Mouse (Mus musculus): ENCODE measurements around the gene Ccnf. TPM values are rescaled to one million over a fixed set of nuclear protein-coding genes. Genes with fewer than 3 reads are reported as not detected.
A peak's percentile ranks its signal among the peaks of the same experiment; 100 is the strongest.

Gene Ccnf
- total and polyA plus RNA-seq, 3 experiments = 26.4 to 60.7 (median 40.1) TPM

DNA sequence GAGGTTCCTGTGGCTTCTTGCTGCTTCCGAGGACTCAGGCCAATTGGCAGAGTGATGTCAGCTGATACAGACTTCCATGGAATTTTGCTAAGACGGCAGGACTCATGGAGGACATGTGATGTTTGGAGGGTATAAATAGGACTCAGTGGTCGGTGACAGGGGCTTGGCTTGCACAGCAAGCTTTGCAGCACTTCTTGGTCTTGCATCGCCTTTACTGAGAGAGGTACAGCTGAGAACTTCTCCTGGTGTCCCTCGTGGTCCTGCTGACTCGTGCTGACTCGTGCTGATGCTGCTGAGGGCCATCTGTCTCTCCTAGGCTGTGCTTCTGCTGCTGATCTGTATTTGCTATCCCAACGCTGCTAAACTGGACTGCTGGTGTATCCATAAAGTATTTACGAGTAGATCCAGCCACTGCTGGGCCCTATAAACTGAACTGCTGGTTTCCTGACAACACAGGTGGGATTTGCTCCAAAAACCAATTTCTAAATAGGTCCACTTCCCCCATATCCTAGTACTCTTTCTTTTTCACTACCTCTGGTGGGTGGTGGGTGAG is 32.1 kb upstream of the Ccnf start:
- H3K27ac ChIP-seq (ENCODE audit: insufficient read depth, low read depth) = no peak overlapping the region
- peaks cover 0 to 6% of the 10 kb centered on the region in 2 experiments; a peak in 2 of 4 replicates for H3K4me1 ChIP-seq (ENCODE audit: control insufficient read depth in 1 of 2, insufficient read depth in 2 of 2)
- H3K36me3 ChIP-seq (replicated peaks in 1 of 2; ENCODE audit: control insufficient read depth in 1 of 2, insufficient read depth in 1 of 2, low read length in 1 of 2) = no peaks in the 10 kb centered on the region
- no peak for TF ChIP-seq ZC3H11A (IDR thresholded peaks at IDR 0.05; ENCODE audit: low read depth, low read length)
- no peak for TF ChIP-seq ELF1 (IDR thresholded peaks at IDR 0.05; ENCODE audit: low read depth, low read length)
- no peak for TF ChIP-seq POLR2A (IDR thresholded peaks at IDR 0.05; ENCODE audit: low read depth, low read length)
- TF ChIP-seq EP300 (IDR thresholded peaks at IDR 0.05; ENCODE audit: low read length) = no peak
- no peak for TF ChIP-seq SIN3A (IDR thresholded peaks at IDR 0.05; ENCODE audit: low read length)
- TF ChIP-seq CHD1 (IDR thresholded peaks at IDR 0.05; ENCODE audit: low read depth, low read length) = no peak
- no peak for TF ChIP-seq RCOR1 (conservative IDR thresholded peaks at IDR 0.05; ENCODE audit: low read depth, low read length)
- TF ChIP-seq MAX (IDR thresholded peaks at IDR 0.05; ENCODE audit: low read length) = no peak
- no peak for TF ChIP-seq E2F4 (IDR thresholded peaks at IDR 0.05; ENCODE audit: insufficient replicate concordance, low read depth, low read length)
- TF ChIP-seq NELFE (IDR thresholded peaks at IDR 0.05; ENCODE audit: low read depth, low read length) = no peak
- TF ChIP-seq ETS1 (conservative IDR thresholded peaks at IDR 0.05; ENCODE audit: low read depth, low read length) = no peak
- no peak for TF ChIP-seq ZMIZ1 (IDR thresholded peaks at IDR 0.05; ENCODE audit: low read depth, low read length)
- no peak for TF ChIP-seq USF2 (conservative IDR thresholded peaks at IDR 0.05; ENCODE audit: low read depth, low read length)
- no peak overlapping the region for H3K4me2 ChIP-seq (ENCODE audit: insufficient read depth, low read depth, poor library complexity, severe bottlenecking)
- no peak overlapping the region for H3K4me3 ChIP-seq (replicated peaks in 1 of 3; ENCODE audit: low read depth in 2 of 3, low read length in 2 of 3, poor library complexity in 1 of 3)
- H3K9ac ChIP-seq (ENCODE audit: insufficient read depth, low read depth) = no peak overlapping the region
- no peaks in the 10 kb centered on the region for H3K27me3 ChIP-seq (replicated peaks)
- no peaks in the 10 kb centered on the region for H3K9me3 ChIP-seq (replicated peaks; ENCODE audit: low read length)
- DNase-seq (ENCODE audit: extremely low read depth) = no peak
- H3K79me2 ChIP-seq (replicated peaks; ENCODE audit: control insufficient read depth, extremely low read depth, insufficient read depth, poor library complexity, severe bottlenecking) = no peaks in the 10 kb centered on the region
- in situ Hi-C loops (cut with MboI; ENCODE audit: low pct_ligation_motif_present, low pct_unique_long_range_greater_than_20kb, low sequenced_read_pairs) = no loop called here
- dilution Hi-C loops (cut with MboI; ENCODE audit: extremely low pct_ligation_motif_present, extremely low pct_unique_long_range_greater_than_20kb, low sequenced_read_pairs) = no loop called here

DNA sequence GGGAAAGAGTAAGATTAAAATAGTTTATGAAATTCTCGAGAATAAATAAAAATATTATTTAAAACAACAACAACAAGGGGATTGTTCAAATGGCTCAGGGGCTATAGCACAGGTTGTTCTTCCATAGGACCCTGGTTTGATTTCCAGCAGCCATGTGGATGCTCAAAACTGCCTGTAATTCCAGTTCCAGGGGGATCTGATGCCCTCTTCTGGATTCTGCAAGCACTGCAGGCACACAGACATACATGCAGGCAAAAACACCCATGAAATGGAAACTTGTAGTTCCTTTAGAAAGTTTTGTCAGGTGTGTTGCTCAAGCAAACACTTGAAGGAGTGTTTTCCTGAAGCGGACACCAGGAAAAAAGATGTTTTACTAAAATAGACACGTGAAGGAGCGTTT is 31.4 kb upstream of the Ccnf start:
- dilution Hi-C loops (cut with MboI; ENCODE audit: extremely low pct_ligation_motif_present, extremely low pct_unique_long_range_greater_than_20kb, low sequenced_read_pairs) = no loop called here
- in situ Hi-C loops (cut with MboI; ENCODE audit: low pct_ligation_motif_present, low pct_unique_long_range_greater_than_20kb, low sequenced_read_pairs) = no loop called here
- peak; percentile 17 for DNase-seq (ENCODE audit: extremely low read depth)
- TF ChIP-seq ZNF384 (IDR thresholded peaks at IDR 0.05; ENCODE audit: low read depth, low read length) (no peak), SMC3 (IDR thresholded peaks at IDR 0.05; ENCODE audit: low read depth, low read length) (peak; percentile 27), RAD21 (IDR thresholded peaks at IDR 0.05; ENCODE audit: low read depth, low read length) (peak; percentile 18), CTCF (conservative IDR thresholded peaks at IDR 0.05 in 1 of 2, IDR thresholded peaks at IDR 0.05 in 1 of 2; ENCODE audit: low read depth in 2 of 2, low read length in 2 of 2) (peak in 1 of 2 experiments; percentile 45; a peak in 2 of 4 replicates), ZMIZ1 (IDR thresholded peaks at IDR 0.05; ENCODE audit: low read depth, low read length) (no peak)
- Histone ChIP-seq H3K27ac (ENCODE audit: insufficient read depth, low read depth) (no peak overlapping the region), H3K4me3 (replicated peaks in 1 of 3; ENCODE audit: low read depth in 2 of 3, low read length in 2 of 3, poor library complexity in 1 of 3) (no peak overlapping the region), H3K27me3 (replicated peaks) (no peaks in the 10 kb centered on the region), H3K4me1 (ENCODE audit: control insufficient read depth in 1 of 2, insufficient read depth in 2 of 2) (peaks cover 0 to 6% of the 10 kb centered on the region in 2 experiments; a peak in 2 of 4 replicates), H3K9me3 (replicated peaks; ENCODE audit: low read length) (peaks cover 5% of the 10 kb centered on the region), H3K36me3 (replicated peaks in 1 of 2; ENCODE audit: control insufficient read depth in 1 of 2, insufficient read depth in 1 of 2, low read length in 1 of 2) (no peaks in the 10 kb centered on the region), H3K79me2 (replicated peaks; ENCODE audit: control insufficient read depth, extremely low read depth, insufficient read depth, poor library complexity, severe bottlenecking) (no peaks in the 10 kb centered on the region), H3K4me2 (ENCODE audit: insufficient read depth, low read depth, poor library complexity, severe bottlenecking) (no peak overlapping the region), H3K9ac (ENCODE audit: insufficient read depth, low read depth) (no peak overlapping the region)
